Mouse (Mus musculus) layer of hippocampus, postnatal 36 days (tissue): ENCODE measurements around the gene Vmn1r5. TPM values are rescaled to one million over a fixed set of nuclear protein-coding genes. Genes with fewer than 3 reads are reported as not detected.
"Not testable (repeated sequence)": the region's sequence is repeated elsewhere in the genome, so short reads cannot be mapped to it uniquely, and the experiment has no call there.

ENCODE experiments used
- DNase-seq, 2 experiments: peaks; one replicate each; pipeline ENCODE4 v3.0.0; 2022
- total RNA-seq, 2 experiments: library from RNA; stranded (reverse); gene quantifications; 2 replicates each; pipeline ENCODE4 v1.2.3; 2021

The Vmn1r5 gene
- not detected for total RNA-seq

DNA sequence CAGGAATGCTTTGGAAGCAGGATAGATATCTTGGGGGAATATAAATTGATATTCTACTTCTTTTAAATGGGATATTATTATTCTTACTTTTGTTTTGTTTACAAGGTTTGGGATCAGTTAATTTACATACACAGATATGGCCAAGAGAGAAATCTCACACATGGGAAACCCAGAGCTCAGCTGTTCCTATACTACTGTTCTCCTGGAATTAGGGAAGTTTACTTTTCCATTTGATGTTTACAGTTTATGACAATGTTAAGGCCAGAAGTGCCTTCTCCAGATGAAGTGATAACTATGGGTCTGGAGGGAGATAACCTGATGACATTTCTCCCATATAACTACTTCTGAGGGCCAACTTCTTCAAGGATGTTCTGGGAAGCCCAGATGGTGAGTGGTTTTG lies at the start of gene Vmn1r5:
TSS of gene Vmn1r5 (plus strand) at position 301 of the 400 bp plus-strand sequence.
- no peak for DNase-seq

GRCm38 (mm10) chr6:56923331-56923725 lies 46.7 kb upstream of the Vmn1r5 start:
- no peak for DNase-seq

GRCm38 (mm10) chr6:56923726-56924707 lies 46.1 kb upstream of the Vmn1r5 start, which contains the start of the genes Nt5c3 and Vmn1r4:
Gene Nt5c3, minus strand, starts transcription at chr6:56923932.
Gene Vmn1r4, plus strand, starts transcription at chr6:56924015.
- DNase-seq: peak; percentile 93

- no peak for DNase-seq
Measured at GRCm38 (mm10) chr6:56931648-56932415, 38.2 kb upstream of the Vmn1r5 start.

DNA sequence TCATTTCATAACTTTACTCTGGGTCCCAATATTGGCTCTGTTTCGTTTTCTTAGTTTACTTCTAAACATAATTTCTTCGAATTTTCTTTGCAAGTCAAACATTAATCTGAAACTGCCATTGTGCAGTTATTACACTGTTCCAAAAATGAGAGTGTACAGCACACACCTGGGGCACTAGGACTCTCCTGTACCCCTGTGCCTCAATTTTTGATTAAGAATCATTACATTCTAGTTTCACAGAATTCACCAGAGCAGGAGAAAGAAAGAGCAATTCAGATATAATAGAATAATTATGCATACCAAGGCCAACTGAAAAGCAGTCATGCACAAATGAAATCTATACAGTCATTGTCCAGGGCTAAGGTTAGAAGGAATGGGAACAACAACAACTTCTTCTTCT lies 37.6 kb upstream of the Vmn1r5 start:
- DNase-seq: no peak

DNA sequence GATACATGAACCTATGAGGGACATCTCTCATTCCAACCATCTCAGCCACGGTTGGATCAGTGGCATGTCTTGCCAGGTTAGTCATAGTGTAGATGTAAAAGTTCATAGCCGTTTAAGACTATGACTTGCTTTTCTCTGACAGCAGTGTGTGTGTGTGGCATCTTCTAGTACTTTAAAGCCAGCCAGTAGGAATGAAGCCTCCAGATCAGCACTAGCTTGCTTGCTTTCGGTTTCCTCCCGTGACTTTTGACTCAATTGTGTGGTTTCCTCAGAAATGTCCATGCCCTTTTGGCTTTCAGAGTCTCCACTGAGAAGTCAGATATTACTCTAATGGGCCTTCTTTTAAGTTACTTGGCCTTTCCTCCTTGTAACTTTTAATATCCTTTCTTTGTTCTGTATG lies 35.7 kb upstream of the Vmn1r5 start:
- no peak for DNase-seq

DNA sequence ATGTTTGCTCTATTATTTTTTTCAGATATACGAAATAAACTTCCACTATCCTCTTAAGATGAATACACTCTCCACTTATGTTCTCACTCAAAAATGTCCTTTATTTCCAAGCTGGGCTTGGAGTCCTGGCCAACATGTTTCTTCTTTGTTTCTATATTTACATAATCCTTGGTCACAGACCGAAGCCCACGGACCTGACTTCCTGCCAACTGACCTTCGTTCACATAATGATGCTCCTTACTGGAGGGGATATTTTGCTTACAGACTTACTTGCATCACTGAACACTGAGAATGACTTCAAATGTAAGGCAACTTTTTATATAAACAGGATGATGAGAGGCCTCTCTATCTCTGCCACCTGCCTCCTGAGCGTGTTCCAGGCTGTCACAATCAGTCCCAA lies 13.6 kb upstream of the Vmn1r5 start:
- DNase-seq: no peak

GRCm38 (mm10) chr6:56996943-56997342 lies 26.9 kb downstream of the Vmn1r5 start, which contains the start of gene Vmn1r6:
Gene Vmn1r6, plus strand, starts transcription at chr6:56997243.
- DNase-seq: no peak

- not testable (repeated sequence) for DNase-seq
Measured at GRCm38 (mm10) chr6:57025224-57025623, 55.2 kb downstream of the Vmn1r5 start, which contains the start of gene Vmn1r7. Gene Vmn1r7, minus strand, starts transcription at chr6:57025324.

GRCm38 (mm10) chr6:57031984-57032383 lies 61.9 kb downstream of the Vmn1r5 start, which contains the start of gene Vmn1r8:
Gene Vmn1r8, plus strand, starts transcription at chr6:57032284.
- DNase-seq: no peak

DNA sequence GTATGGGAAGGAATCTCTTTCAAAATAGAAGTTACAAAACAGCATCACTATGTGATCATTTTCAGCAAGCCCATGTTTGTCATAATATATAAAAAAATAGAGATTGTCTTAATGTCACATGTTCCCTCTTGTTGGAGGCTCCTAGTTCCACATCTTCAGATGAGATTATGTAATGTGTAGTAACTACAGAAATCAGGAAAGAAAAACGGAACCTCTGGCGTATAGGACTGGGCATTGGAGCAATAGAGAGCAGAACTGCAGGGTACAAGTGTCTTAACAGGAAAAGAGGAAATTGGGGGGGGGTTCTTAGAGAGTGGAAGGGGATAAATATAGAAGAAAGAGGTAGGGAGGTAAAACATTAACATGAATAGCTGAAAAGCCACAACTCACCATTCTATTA lies 64.6 kb downstream of the Vmn1r5 start:
- DNase-seq: no peak

Other genes with a start within 250 kb of the Vmn1r5 start
- gene Kbtbd2, start 172.5 kb upstream of the Vmn1r5 start, total RNA-seq: 10 to 100 TPM; 57.4 to 59.7 TPM
- 10 to 100 TPM; 24.6 to 27.3 TPM for gene Fkbp9, start 138.2 kb upstream of the Vmn1r5 start, total RNA-seq
- gene Nt5c3, start 46.3 kb upstream of the Vmn1r5 start, total RNA-seq: 10 to 100 TPM; 37.6 to 42.9 TPM
- gene Vmn1r4, start 46.3 kb upstream of the Vmn1r5 start, total RNA-seq: under 1 TPM; 0.25 to 0.27 TPM
- gene Vmn1r6, start 27.0 kb downstream of the Vmn1r5 start, total RNA-seq: not detected
- not detected for gene Vmn1r7, start 55.1 kb downstream of the Vmn1r5 start, total RNA-seq
- not detected for gene Vmn1r8, start 62.0 kb downstream of the Vmn1r5 start, total RNA-seq
- gene Vmn1r9, start 96.5 kb downstream of the Vmn1r5 start, total RNA-seq: not detected
- gene Vmn1r10, start 139.2 kb downstream of the Vmn1r5 start, total RNA-seq: not detected
- gene Vmn1r11, start 163.2 kb downstream of the Vmn1r5 start, total RNA-seq: not detected
- gene Vmn1r12, start 186.6 kb downstream of the Vmn1r5 start, total RNA-seq: not detected
- gene Vmn1r13, start 233.0 kb downstream of the Vmn1r5 start, total RNA-seq: not detected